Mouse (Mus musculus) embryo, embryonic 9.5 days (tissue): ENCODE data around the gene 1700024G13Rik.

ENCODE experiments used
- DNase-seq: peaks from one replicate; pipeline ENCODE4 v3.0.0-alpha.2; 2017; ENCODE audit errors: extremely low spot score

Gene 1700024G13Rik

DNA sequence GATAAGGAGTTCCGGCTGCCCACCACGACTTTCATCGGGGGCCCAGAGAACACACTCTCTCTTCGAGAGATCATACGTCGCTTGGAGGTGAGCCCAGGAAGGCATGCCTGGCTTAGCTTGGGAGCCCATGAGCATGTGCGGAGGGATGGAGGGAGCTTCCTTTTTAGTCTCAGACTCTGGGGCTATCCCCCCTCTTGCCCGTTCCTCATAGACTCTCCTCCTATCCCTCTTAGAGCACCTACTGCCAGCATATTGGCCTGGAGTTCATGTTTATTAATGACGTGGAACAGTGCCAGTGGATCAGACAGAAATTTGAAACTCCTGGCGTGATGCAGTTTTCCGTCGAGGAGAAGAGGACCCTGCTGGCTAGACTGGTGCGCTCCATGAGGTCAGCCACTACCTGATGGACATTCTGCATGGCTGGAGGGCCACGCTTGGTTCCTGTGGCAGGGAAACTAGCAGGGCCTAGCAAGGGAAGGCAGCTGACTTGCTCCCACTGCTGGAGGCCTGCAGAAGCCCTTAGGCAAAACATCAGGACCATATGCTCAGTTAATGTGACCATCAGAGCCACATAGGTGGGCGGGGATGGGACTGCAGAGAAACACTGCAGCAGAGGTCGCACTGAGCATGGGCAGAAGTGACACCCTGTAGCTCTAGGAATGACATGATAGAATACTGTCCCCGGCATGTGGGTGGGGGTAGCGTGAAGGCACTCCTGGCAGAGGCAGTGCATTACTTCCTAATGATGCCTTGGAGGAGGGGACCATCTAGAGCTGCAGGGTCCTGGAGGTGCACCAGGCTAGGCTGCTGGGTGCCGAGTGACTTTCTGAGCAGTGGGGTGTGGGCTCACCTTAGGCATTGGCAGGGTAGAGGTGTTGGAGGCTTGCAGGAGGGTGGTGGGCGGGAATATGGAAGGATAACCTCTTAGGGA lies 55.4 kb downstream of the 1700024G13Rik start:
- DNase-seq, result no peak

DNA sequence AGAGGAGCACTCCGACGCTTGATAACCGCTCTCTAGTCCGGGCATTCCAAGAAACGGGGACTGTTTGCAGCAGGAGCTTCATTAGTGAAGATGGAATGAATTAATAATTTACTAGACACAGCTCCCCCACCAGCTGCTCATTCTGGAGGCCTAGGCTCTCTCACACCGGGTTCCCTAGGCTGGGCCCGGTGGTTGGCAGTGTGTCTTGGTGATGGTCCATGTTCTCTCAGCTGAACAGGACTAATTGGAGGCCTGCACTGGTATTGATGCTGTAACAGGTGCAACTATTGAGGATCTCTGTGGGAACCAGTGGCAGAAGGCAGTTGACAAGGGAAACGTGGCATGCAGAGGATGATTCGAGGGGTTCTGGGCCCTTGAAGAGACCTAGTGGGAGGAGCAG lies 60.8 kb downstream of the 1700024G13Rik start:
- DNase-seq, result no peak
